Comparison of ENCODE assay signal across 8 mouse cellular contexts in the genomic region with DNA sequence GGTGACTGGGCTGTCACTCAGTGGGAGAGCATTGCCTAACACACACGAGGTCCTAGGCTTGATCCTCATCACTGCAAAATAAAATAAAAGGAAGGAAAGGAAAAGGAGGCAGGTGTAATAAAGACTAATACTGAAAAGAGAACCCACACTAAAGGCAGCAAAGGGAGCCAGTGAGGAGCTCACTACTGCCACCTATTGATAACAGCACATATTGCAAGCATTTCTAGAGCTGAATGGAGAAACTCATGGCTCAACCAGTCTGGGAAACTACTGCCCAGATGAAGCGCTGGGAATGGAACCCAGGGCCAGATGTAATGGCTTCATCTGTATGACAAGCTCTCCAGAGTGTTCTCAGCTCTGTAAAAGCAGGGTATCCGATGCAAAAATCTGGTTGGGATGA. TPM values are rescaled to one million over a fixed set of nuclear protein-coding genes. Genes with fewer than 3 reads are reported as not detected.
DNase-seq lines count a peak whose midpoint lies in the region; ATAC-seq and TF ChIP-seq lines count a peak whose summit lies in the region.

No protein-coding gene starts in this region.

- H3K36me3 ChIP-seq in heart, postnatal 0 days (replicated peaks; ENCODE audit: control insufficient read depth, insufficient read depth, low read length): peaks cover 82% of the 10 kb centered on the region

- peak; percentile 83 for ATAC-seq in frontal cortex, adult (ENCODE audit: low TSS enrichment)
- no peak for ATAC-seq in heart, postnatal 0 days (ENCODE audit: insufficient read depth, low read depth)
- ATAC-seq in neutrophil, adult 5-6 weeks (ENCODE audit: extremely low read depth, insufficient number of reproducible peaks, low FRiP score, poor library complexity, severe bottlenecking): peak; percentile 73

- TF ChIP-seq EP300 in heart, postnatal 0 days (IDR thresholded peaks at IDR 0.05; ENCODE audit: low read depth): no peak

- WGBS in heart, postnatal 0 days: 45% methylated on average over 3 of the region's 3 CpGs

- H3K4me3 ChIP-seq in brown adipose tissue, adult 24 weeks (ENCODE audit: insufficient read depth, low read depth, low read length): no peak overlapping the region
- no peak overlapping the region for H3K4me3 ChIP-seq in heart, postnatal 0 days (ENCODE audit: low read depth, low read length)

- H3K27ac ChIP-seq in brown adipose tissue, adult 24 weeks (replicated peaks; ENCODE audit: low read depth, low read length): 0 out of 2 replicates have a peak overlapping the region, but pooled peaks have one; percentile 9
- peak overlapping the region; percentile 90 for H3K27ac ChIP-seq in heart, postnatal 0 days (ENCODE audit: low read depth)

- no peak overlapping the region for H3K4me2 ChIP-seq in heart, postnatal 0 days (ENCODE audit: low read depth, low read length)

- TF ChIP-seq CTCF in heart, postnatal 0 days (IDR thresholded peaks at IDR 0.05; ENCODE audit: low read depth): peak; percentile 69

- no peaks in the 10 kb centered on the region for H3K9me3 ChIP-seq in heart, postnatal 0 days (replicated peaks; ENCODE audit: control insufficient read depth, low read length)

- no peak for DNase-seq in frontal cortex, postnatal 10 days (ENCODE audit: low spot score in 2 of 2)
- DNase-seq in right cerebral cortex, adult 18-20 months: peak; percentile 33
- no peak for DNase-seq in right cerebral cortex, postnatal 25 days
- peak; percentile 61 for DNase-seq in heart, postnatal 0 days (ENCODE audit: low spot score)
- DNase-seq in urinary bladder, postnatal 4 days (ENCODE audit: low spot score in 2 of 2): no peak

- H3K27me3 ChIP-seq in heart, postnatal 0 days (ENCODE audit: control insufficient read depth, insufficient read depth, low read length): no peaks in the 10 kb centered on the region

- no peak overlapping the region for H3K9ac ChIP-seq in heart, postnatal 0 days (replicated peaks; ENCODE audit: low read depth, low read length)

- no peaks in the 10 kb centered on the region for H3K4me1 ChIP-seq in brown adipose tissue, adult 24 weeks (ENCODE audit: control insufficient read depth, insufficient read depth, insufficient read length, low read length)
- no peaks in the 10 kb centered on the region for H3K4me1 ChIP-seq in heart, postnatal 0 days (ENCODE audit: control insufficient read depth, insufficient read depth)

RNA-seq across cellular contexts. Expression of a gene that starts 15.0 kb away (rescaled TPM):
- 5.0 and 5.1 TPM in 2 replicates for polyA plus RNA-seq in brown adipose tissue, adult 24 weeks (2012; ENCODE audit: insufficient read depth, insufficient read length, missing spikeins)
- 10.1 and 25.3 TPM in 2 replicates for total RNA-seq in heart, postnatal 0 days (2014; rRNA removed; ENCODE audit: low replicate concordance)
- 9.1 and 9.8 TPM in 2 replicates for polyA plus RNA-seq in heart, postnatal 0 days (2015; fragmentation: Nextera tagmentation; extraction: Ambion mirVana)
- total RNA-seq in neutrophil, adult 5-6 weeks (2017): 19.4 and 21.6 TPM in 2 replicates

Comparison
In these comparisons a context has a peak if more than half of its experiments do, and no peak if none do; other contexts are left out.
1. DNase-seq: peak in right cerebral cortex, adult 18-20 months (single experiment) and heart, postnatal 0 days (single experiment); none in frontal cortex, postnatal 10 days (0 of 2), right cerebral cortex, postnatal 25 days (single experiment) and urinary bladder, postnatal 4 days (0 of 2).